Mouse (Mus musculus) midbrain, postnatal 0 days (tissue): ENCODE measurements around the gene Ccdc134. TPM values are rescaled to one million over a fixed set of nuclear protein-coding genes. Genes with fewer than 3 reads are reported as not detected.
"Not testable (repeated sequence)": the region's sequence is repeated elsewhere in the genome, so short reads cannot be mapped to it uniquely, and the experiment has no call there.

Experiments
- ATAC-seq: fragments of 200-750 bp; cut with Nextera tagmentation; 2 replicates; pipeline ENCODE4 v1.8.0; 2017; ENCODE audit warnings: moderate number of reproducible peaks, mild to moderate bottlenecking, moderate TSS enrichment, moderate library complexity; ENCODE audit not compliant: low FRiP score
- DNase-seq: peaks from one replicate; pipeline ENCODE4 v3.0.0-alpha.2; 2015; ENCODE audit warnings: low spot score
- H3K27ac ChIP-seq: fragments of 300-500 bp; sonication (generic); 2 replicates; pipeline ENCODE4 v1.5.1; 2014; ENCODE audit warnings: low read depth, mild to moderate bottlenecking, low read length, mixed read lengths
- H3K27me3 ChIP-seq: fragments of 300-500 bp; sonication (generic); 2 replicates; pipeline ENCODE4 v1.6.1; 2014; ENCODE audit warnings: low read length, control low read depth, mixed read lengths; ENCODE audit not compliant: insufficient read depth
- H3K36me3 ChIP-seq: fragments of 300-500 bp; sonication (generic); 2 replicates; pipeline ENCODE4 v1.6.1; 2014; ENCODE audit warnings: low read length, control low read depth, mixed read lengths; ENCODE audit not compliant: insufficient read depth
- H3K4me1 ChIP-seq: fragments of 300-500 bp; sonication (generic); 2 replicates; pipeline ENCODE4 v1.6.1; 2014; ENCODE audit warnings: mild to moderate bottlenecking, control low read depth, antibody characterized with exemption, low read length, mixed read lengths; ENCODE audit not compliant: insufficient read depth
- H3K4me2 ChIP-seq: fragments of 300-500 bp; sonication (generic); 2 replicates; pipeline ENCODE4 v1.6.1; 2014; ENCODE audit warnings: low read depth, mild to moderate bottlenecking, low read length, mixed read lengths; ENCODE audit not compliant: poor library complexity, severe bottlenecking
- H3K4me3 ChIP-seq: fragments of 300-500 bp; sonication (generic); 2 replicates; pipeline ENCODE4 v1.5.1; 2014; ENCODE audit warnings: low read depth, mild to moderate bottlenecking, low read length, moderate library complexity
- H3K9ac ChIP-seq: fragments of 300-500 bp; sonication (generic); replicated peaks from 2 replicates; pipeline ENCODE4 v1.6.1; 2014; ENCODE audit warnings: mild to moderate bottlenecking, low read length, moderate library complexity, mixed read lengths; ENCODE audit not compliant: poor library complexity, severe bottlenecking
- H3K9me3 ChIP-seq: fragments of 300-500 bp; sonication (generic); 2 replicates; pipeline ENCODE4 v1.6.1; 2016; ENCODE audit warnings: low read length, control low read depth
- CTCF ChIP-seq: IDR thresholded peaks from 2 replicates; pipeline ENCODE4 v1.5.1; 2016; ENCODE audit warnings: antibody characterized with exemption, mild to moderate bottlenecking
- WGBS: fragments of 180-500 bp; shearing (Covaris S2); extraction: QIAGEN DNeasy Blood & Tissue Kit; methylation state at CpG from one replicate; pipeline ENCODE4 v1.1.7; 2014; 5-methylcytosine and 5-hydroxymethylcytosine counted together
- polyA plus RNA-seq: library from polyadenylated mRNA; unstranded; fragments of >200 nt; fragmentation: Nextera tagmentation; extraction: Ambion mirVana; gene quantifications from 2 replicates; pipeline ENCODE4 v1.2.1, GENCODE M21; 2015
- total RNA-seq: library from RNA; depleted of rRNA; stranded (reverse); fragments of >200 nt; gene quantifications from 2 replicates; pipeline ENCODE4 v1.2.3, GENCODE M21; 2014

The Ccdc134 gene
- total and polyA plus RNA-seq, 2 experiments from 2014 or later, result 6.9 to 8.7 TPM

- ATAC-seq, result no peak
- Histone ChIP-seq H3K4me2 (no peak overlapping the region), H3K9me3 (no peaks in the 10 kb centered on the region), H3K4me3 (no peak overlapping the region), H3K27ac (no peak overlapping the region), H3K36me3 (no peaks in the 10 kb centered on the region), H3K9ac (no peak overlapping the region), H3K4me1 (no peaks in the 10 kb centered on the region), H3K27me3 (no peaks in the 10 kb centered on the region)
- no peak for DNase-seq
- 81% methylated on average over 7 of the region's 7 CpGs for WGBS
- no peak for TF ChIP-seq CTCF
Measured at GRCm38 (mm10) chr15:82091061-82091460, 36.7 kb upstream of the Ccdc134 start.

- no peaks in the 10 kb centered on the region for H3K36me3 ChIP-seq
- H3K27ac ChIP-seq, result no peak overlapping the region
- no peaks in the 10 kb centered on the region for H3K9me3 ChIP-seq
- DNase-seq (peak; percentile 32), ATAC-seq (no peak)
- 16% methylated on average over 8 of the region's 8 CpGs for WGBS
- no peak overlapping the region for H3K4me3 ChIP-seq
- no peak overlapping the region for H3K9ac ChIP-seq
- TF ChIP-seq CTCF, result peak; percentile 68
- no peak overlapping the region for H3K4me2 ChIP-seq
- H3K27me3 ChIP-seq, result no peaks in the 10 kb centered on the region
- H3K4me1 ChIP-seq, result no peaks in the 10 kb centered on the region
Measured at GRCm38 (mm10) chr15:82106953-82107555, 20.7 kb upstream of the Ccdc134 start.

GRCm38 (mm10) chr15:82120544-82120943, 7.2 kb upstream of the Ccdc134 start:
- Histone ChIP-seq H3K27ac (no peak overlapping the region), H3K9ac (no peak overlapping the region), H3K4me1 (no peaks in the 10 kb centered on the region), H3K27me3 (no peaks in the 10 kb centered on the region), H3K4me3 (no peak overlapping the region), H3K4me2 (no peak overlapping the region), H3K36me3 (no peaks in the 10 kb centered on the region), H3K9me3 (no peaks in the 10 kb centered on the region)
- ATAC-seq (no peak), DNase-seq (no peak)
- WGBS, result 90% methylated on average over 8 of the region's 8 CpGs
- no peak for TF ChIP-seq CTCF

GRCm38 (mm10) chr15:82126690-82127089, 1.0 kb upstream of the Ccdc134 start:
- H3K4me1 ChIP-seq, H3K9ac ChIP-seq, ATAC-seq, H3K27ac ChIP-seq, H3K4me3 ChIP-seq, H3K36me3 ChIP-seq, DNase-seq, H3K27me3 ChIP-seq, H3K9me3 ChIP-seq: not testable (repeated sequence)
- 82% methylated on average over 4 of the region's 4 CpGs for WGBS
- H3K4me2 ChIP-seq, result peak overlapping the region; percentile 54; the same call in 1 of the 2 replicates

GRCm38 (mm10) chr15:82128398-82128797, 676 bp downstream of the Ccdc134 start:
- ATAC-seq, result no peak
- Histone ChIP-seq H3K36me3 (peaks cover 6% of the 10 kb centered on the region; the same call in 1 of the 2 replicates), H3K4me3 (peak overlapping the region; percentile 67), H3K27me3 (no peaks in the 10 kb centered on the region), H3K9me3 (no peaks in the 10 kb centered on the region), H3K9ac (peak overlapping the region; percentile 71; the same call in 1 of the 2 replicates), H3K27ac (no peak overlapping the region), H3K4me1 (no peaks in the 10 kb centered on the region), H3K4me2 (peak overlapping the region; percentile 54)
- no peak for TF ChIP-seq CTCF
- no peak for DNase-seq
- WGBS, result 2% methylated on average over 5 of the region's 5 CpGs

GRCm38 (mm10) chr15:82130599-82130998, 2.9 kb downstream of the Ccdc134 start:
- TF ChIP-seq CTCF, result no peak
- H3K27me3 ChIP-seq, result no peaks in the 10 kb centered on the region
- ATAC-seq, result no peak
- H3K4me1 ChIP-seq, result no peaks in the 10 kb centered on the region
- H3K9me3 ChIP-seq, result no peaks in the 10 kb centered on the region
- H3K9ac ChIP-seq, result no peak overlapping the region
- H3K4me2 ChIP-seq, result no peak overlapping the region
- WGBS, result 70% methylated on average over 6 of the region's 7 CpGs
- H3K4me3 ChIP-seq, result no peak overlapping the region
- DNase-seq, result no peak
- peaks cover 6% of the 10 kb centered on the region; the same call in 1 of the 2 replicates for H3K36me3 ChIP-seq
- H3K27ac ChIP-seq, result no peak overlapping the region
